Mouse (Mus musculus) kidney, postnatal 0 days (tissue): ENCODE data around the gene Cep89. TPM values are rescaled to one million over a fixed set of nuclear protein-coding genes. Genes with fewer than 3 reads are reported as not detected.

Source experiments
- ATAC-seq: fragments of 200-750 bp; cut with Nextera tagmentation; replicated peaks from 2 replicates; pipeline ENCODE4 v1.8.0; 2017; ENCODE audit warnings: low read depth, moderate number of reproducible peaks, moderate TSS enrichment, moderate library complexity; ENCODE audit not compliant: low FRiP score
- DNase-seq: peaks from one replicate; pipeline ENCODE4 v3.0.0-alpha.2; 2016; ENCODE audit warnings: low spot score
- H3K27ac ChIP-seq: fragments of 300-500 bp; sonication (generic); 2 replicates; pipeline ENCODE4 v1.5.1; 2014; ENCODE audit warnings: mild to moderate bottlenecking
- H3K27me3 ChIP-seq: fragments of 300-500 bp; sonication (generic); 2 replicates; pipeline ENCODE4 v1.6.1; 2014; ENCODE audit warnings: low read length, mixed read lengths; ENCODE audit not compliant: insufficient read depth
- H3K36me3 ChIP-seq: fragments of 300-500 bp; sonication (generic); 2 replicates; pipeline ENCODE4 v1.6.1; 2014; ENCODE audit warnings: low read length, mixed read lengths; ENCODE audit not compliant: insufficient read depth
- H3K4me1 ChIP-seq: fragments of 300-500 bp; sonication (generic); replicated peaks from 2 replicates; pipeline ENCODE4 v1.6.1; 2014; ENCODE audit warnings: antibody characterized with exemption, low read length, mixed read lengths; ENCODE audit not compliant: insufficient read depth
- H3K4me2 ChIP-seq: fragments of 300-500 bp; sonication (generic); 2 replicates; pipeline ENCODE4 v1.6.1; 2014; ENCODE audit warnings: mild to moderate bottlenecking, low read length, moderate library complexity, mixed read lengths
- H3K4me3 ChIP-seq: fragments of 300-500 bp; sonication (generic); replicated peaks from 2 replicates; pipeline ENCODE4 v1.5.1; 2014; ENCODE audit warnings: low read depth, low read length
- H3K9ac ChIP-seq: fragments of 300-500 bp; sonication (generic); 2 replicates; pipeline ENCODE4 v1.6.1; 2014; ENCODE audit warnings: low read depth, low read length
- H3K9me3 ChIP-seq: fragments of 300-500 bp; sonication (generic); replicated peaks from 2 replicates; pipeline ENCODE4 v1.6.1; 2016; ENCODE audit warnings: low read length, inconsistent platforms, mixed read lengths
- CTCF ChIP-seq: IDR thresholded peaks from 2 replicates; pipeline ENCODE4 v1.5.1; 2016; ENCODE audit warnings: antibody characterized with exemption, low read depth, mild to moderate bottlenecking, moderate library complexity
- WGBS: fragments of 180-500 bp; shearing (Covaris S2); extraction: QIAGEN DNeasy Blood & Tissue Kit; methylation state at CpG from one replicate; pipeline ENCODE4 v1.1.7; 2014; 5-methylcytosine and 5-hydroxymethylcytosine counted together
- polyA plus RNA-seq: library from polyadenylated mRNA; unstranded; fragments of >200 nt; fragmentation: Nextera tagmentation; extraction: Ambion mirVana; gene quantifications from 2 replicates; pipeline ENCODE4 v1.2.1, GENCODE M21; 2015

The Cep89 gene
- polyA plus RNA-seq, 1 experiment from 2014 or later, result 32.2 TPM

- WGBS, result 78% methylated on average over 4 of the region's 4 CpGs
- no peak overlapping the region for H3K4me2 ChIP-seq
- H3K4me3 ChIP-seq, result no peak overlapping the region
- DNase-seq (no peak), ATAC-seq (no peak)
- no peak for TF ChIP-seq CTCF
- H3K9me3 ChIP-seq, result no peaks in the 10 kb centered on the region
- peaks cover 9% of the 10 kb centered on the region for H3K4me1 ChIP-seq
- peaks cover 32% of the 10 kb centered on the region for H3K36me3 ChIP-seq
- H3K27me3 ChIP-seq, result no peaks in the 10 kb centered on the region
- no peak overlapping the region for H3K27ac ChIP-seq
- H3K9ac ChIP-seq, result no peak overlapping the region
Observed at GRCm38 (mm10) chr7:35401169-35401568, 4.3 kb downstream of the Cep89 start.

- peak overlapping the region; percentile 68 for H3K27ac ChIP-seq
- H3K9me3 ChIP-seq, result no peaks in the 10 kb centered on the region
- H3K27me3 ChIP-seq, result no peaks in the 10 kb centered on the region
- no peak overlapping the region for H3K4me2 ChIP-seq
- TF ChIP-seq CTCF, result no peak
- peaks cover 29% of the 10 kb centered on the region; the same call in 1 of the 2 replicates for H3K36me3 ChIP-seq
- 68% methylated on average over 5 of the region's 5 CpGs for WGBS
- no peaks in the 10 kb centered on the region for H3K4me1 ChIP-seq
- DNase-seq (no peak), ATAC-seq (no peak; the same call in 1 of the 2 replicates)
- no peak overlapping the region for H3K4me3 ChIP-seq
- H3K9ac ChIP-seq, result no peak overlapping the region
Observed at GRCm38 (mm10) chr7:35415226-35415625, 18.4 kb downstream of the Cep89 start.

GRCm38 (mm10) chr7:35415801-35416653, 19.2 kb downstream of the Cep89 start:
- ATAC-seq, result peak; percentile 90
- H3K9ac ChIP-seq, result no peak overlapping the region
- no peaks in the 10 kb centered on the region for H3K4me1 ChIP-seq
- no peaks in the 10 kb centered on the region for H3K9me3 ChIP-seq
- H3K4me3 ChIP-seq, result no peak overlapping the region
- no peak overlapping the region for H3K4me2 ChIP-seq
- 65% methylated on average over 9 of the region's 9 CpGs for WGBS
- no peaks in the 10 kb centered on the region for H3K27me3 ChIP-seq
- peak; percentile 32 for DNase-seq
- no peak for TF ChIP-seq CTCF
- peak overlapping the region; percentile 68 for H3K27ac ChIP-seq
- H3K36me3 ChIP-seq, result peaks cover 29% of the 10 kb centered on the region

GRCm38 (mm10) chr7:35416654-35416948, 19.8 kb downstream of the Cep89 start:
- no peak overlapping the region for H3K4me2 ChIP-seq
- ATAC-seq (0 out of 2 replicates have a peak, but pooled peaks have one; percentile 18), DNase-seq (no peak)
- 82% methylated on average over 5 of the region's 5 CpGs for WGBS
- peak overlapping the region; percentile 68; the same call in 1 of the 2 replicates for H3K27ac ChIP-seq
- no peaks in the 10 kb centered on the region for H3K27me3 ChIP-seq
- H3K9ac ChIP-seq, result no peak overlapping the region
- peaks cover 30% of the 10 kb centered on the region for H3K36me3 ChIP-seq
- no peak overlapping the region for H3K4me3 ChIP-seq
- no peaks in the 10 kb centered on the region for H3K9me3 ChIP-seq
- no peaks in the 10 kb centered on the region for H3K4me1 ChIP-seq
- TF ChIP-seq CTCF, result no peak

GRCm38 (mm10) chr7:35423071-35423470, 26.2 kb downstream of the Cep89 start:
- no peak overlapping the region for H3K4me2 ChIP-seq
- no peak overlapping the region for H3K9ac ChIP-seq
- no peak overlapping the region for H3K27ac ChIP-seq
- TF ChIP-seq CTCF, result no peak
- H3K36me3 ChIP-seq, result peaks cover 27% of the 10 kb centered on the region
- H3K4me3 ChIP-seq, result no peak overlapping the region
- no peaks in the 10 kb centered on the region for H3K27me3 ChIP-seq
- H3K4me1 ChIP-seq, result no peaks in the 10 kb centered on the region
- 74% methylated on average over 10 of the region's 10 CpGs for WGBS
- ATAC-seq (no peak), DNase-seq (no peak)
- no peaks in the 10 kb centered on the region for H3K9me3 ChIP-seq

- Histone ChIP-seq H3K9ac (no peak overlapping the region), H3K4me2 (no peak overlapping the region), H3K4me1 (no peaks in the 10 kb centered on the region), H3K27ac (no peak overlapping the region), H3K9me3 (no peaks in the 10 kb centered on the region), H3K4me3 (no peak overlapping the region), H3K27me3 (no peaks in the 10 kb centered on the region), H3K36me3 (peaks cover 34% of the 10 kb centered on the region)
- TF ChIP-seq CTCF, result no peak
- WGBS, result 95% methylated on average over 10 of the region's 10 CpGs
- no peak for DNase-seq
- no peak for ATAC-seq
Observed at GRCm38 (mm10) chr7:35428146-35428545, 31.3 kb downstream of the Cep89 start.

GRCm38 (mm10) chr7:35435266-35435665, 38.4 kb downstream of the Cep89 start:
- Histone ChIP-seq H3K36me3 (peaks cover 57% of the 10 kb centered on the region), H3K27ac (no peak overlapping the region), H3K9ac (no peak overlapping the region), H3K9me3 (no peaks in the 10 kb centered on the region), H3K4me3 (no peak overlapping the region), H3K4me2 (no peak overlapping the region), H3K27me3 (no peaks in the 10 kb centered on the region), H3K4me1 (no peaks in the 10 kb centered on the region)
- ATAC-seq (no peak), DNase-seq (no peak)
- 82% methylated on average over 9 of the region's 9 CpGs for WGBS
- no peak for TF ChIP-seq CTCF
